Mouse (Mus musculus): ENCODE measurements around the gene Sclt1.

- no peak for TF ChIP-seq EP300 (optimal IDR thresholded peaks at IDR 0.05)
- TF ChIP-seq CTCF (IDR thresholded peaks at IDR 0.05; ENCODE audit: low read depth), result no peak
Observed at GRCm38 (mm10) chr3:41595010-41595409, 147.3 kb downstream of the Sclt1 start.

Measured in stomach, postnatal 0 days (tissue).